Mouse (Mus musculus) heart, embryonic 14.5 days (tissue): Measurements from ENCODE around the gene C130050O18Rik. TPM values are rescaled to one million over a fixed set of nuclear protein-coding genes. Genes with fewer than 3 reads are reported as not detected.

Experiments
- ATAC-seq: fragments of 200-750 bp; cut with Nextera tagmentation; 2 replicates; pipeline ENCODE4 v1.8.0; 2017; ENCODE audit warnings: low read depth, moderate TSS enrichment; ENCODE audit not compliant: insufficient number of reproducible peaks, insufficient read depth, low FRiP score
- H3K27ac ChIP-seq, 2 experiments: fragments of 200-500 bp in 1 of 2; fragments of 300-500 bp in 1 of 2; sonication (generic) in 1 of 2; replicated peaks in 1 of 2; 2 replicates each; pipeline ENCODE4 v1.5.1; 2012 to 2014; ENCODE audit warnings: low read depth in 2 of 2, low read length in 2 of 2, control low read depth in 1 of 2, mild to moderate bottlenecking in 1 of 2, mixed read lengths in 1 of 2; ENCODE audit not compliant: control insufficient read depth in 1 of 2, insufficient read depth in 1 of 2
- H3K27me3 ChIP-seq: fragments of 300-500 bp; sonication (generic); 2 replicates; pipeline ENCODE4 v1.6.1; 2014; ENCODE audit warnings: mild to moderate bottlenecking, low read length, control low read depth; ENCODE audit not compliant: control insufficient read depth, insufficient read depth
- H3K36me3 ChIP-seq: fragments of 300-500 bp; sonication (generic); 2 replicates; pipeline ENCODE4 v1.6.1; 2014; ENCODE audit warnings: mild to moderate bottlenecking, control low read depth, low read length, mixed read lengths; ENCODE audit not compliant: control insufficient read depth, insufficient read depth
- H3K4me1 ChIP-seq, 2 experiments: fragments of 200-500 bp in 1 of 2; fragments of 300-500 bp in 1 of 2; sonication (generic) in 1 of 2; 2 replicates each; pipeline ENCODE4 v1.6.1; 2012 to 2014; ENCODE audit warnings: low read length in 2 of 2, control low read depth in 1 of 2, mixed read lengths in 1 of 2; ENCODE audit not compliant: control insufficient read depth in 2 of 2, insufficient read depth in 2 of 2
- H3K4me2 ChIP-seq: fragments of 300-500 bp; sonication (generic); 2 replicates; pipeline ENCODE4 v1.6.1; 2014; ENCODE audit warnings: mild to moderate bottlenecking, low read length
- H3K4me3 ChIP-seq, 2 experiments: fragments of 200-500 bp in 1 of 2; fragments of 300-500 bp in 1 of 2; sonication (generic) in 1 of 2; 2 replicates each; pipeline ENCODE4 v1.5.1; 2012 to 2014; ENCODE audit warnings: low read length in 2 of 2, mild to moderate bottlenecking in 2 of 2, control low read depth in 1 of 2, low read depth in 1 of 2, moderate library complexity in 1 of 2; ENCODE audit not compliant: control insufficient read depth in 1 of 2, insufficient read depth in 1 of 2
- H3K9ac ChIP-seq: fragments of 300-500 bp; sonication (generic); 2 replicates; pipeline ENCODE4 v1.6.1; 2014; ENCODE audit warnings: mild to moderate bottlenecking, low read length
- H3K9me3 ChIP-seq: fragments of 300-500 bp; sonication (generic); 2 replicates; pipeline ENCODE4 v1.6.1; 2016; ENCODE audit warnings: low read length, control low read depth; ENCODE audit not compliant: control insufficient read depth
- WGBS: fragments of 180-500 bp; shearing (Covaris S2); extraction: QIAGEN DNeasy Blood & Tissue Kit; methylation state at CpG from one replicate; pipeline ENCODE4 v1.1.7; 2014; 5-methylcytosine and 5-hydroxymethylcytosine counted together
- polyA plus RNA-seq: library from polyadenylated mRNA; unstranded; fragments of >200 nt; fragmentation: Nextera tagmentation; extraction: Ambion mirVana; gene quantifications from 2 replicates; pipeline ENCODE4 v1.2.1, GENCODE M21; 2014

C130050O18Rik gene
- polyA plus RNA-seq, 1 experiment from 2014 or later, result 0.36 TPM

- WGBS, result 80% methylated on average over 11 of the region's 11 CpGs
Measured at GRCm38 (mm10) chr5:139366484-139366883, 38.6 kb upstream of the C130050O18Rik start.

GRCm38 (mm10) chr5:139367884-139368458, 37.1 kb upstream of the C130050O18Rik start:
- Histone ChIP-seq H3K27ac (no peak overlapping the region), H3K9ac (no peak overlapping the region), H3K36me3 (no peaks in the 10 kb centered on the region), H3K27me3 (no peaks in the 10 kb centered on the region), H3K4me3 (no peak overlapping the region), H3K4me2 (no peak overlapping the region), H3K9me3 (no peaks in the 10 kb centered on the region), H3K4me1 (peaks cover 26 to 37% of the 10 kb centered on the region in 2 experiments)
- ATAC-seq, result no peak
- WGBS, result 83% methylated on average over 4 of the region's 4 CpGs

More at GRCm38 (mm10) chr5:139366484-139366883, 38.6 kb upstream of the C130050O18Rik start:
- Histone ChIP-seq H3K9me3 (no peaks in the 10 kb centered on the region), H3K4me2 (no peak overlapping the region), H3K27ac (no peak overlapping the region), H3K4me1 (peaks cover 18 to 29% of the 10 kb centered on the region in 2 experiments), H3K4me3 (no peak overlapping the region), H3K9ac (no peak overlapping the region), H3K27me3 (no peaks in the 10 kb centered on the region), H3K36me3 (no peaks in the 10 kb centered on the region)
- no peak for ATAC-seq

- H3K9me3 ChIP-seq, result no peaks in the 10 kb centered on the region
Measured at GRCm38 (mm10) chr5:139368638-139369320, 36.3 kb upstream of the C130050O18Rik start.

GRCm38 (mm10) chr5:139370336-139370735, 34.7 kb upstream of the C130050O18Rik start:
- ATAC-seq, result no peak
- no peaks in the 10 kb centered on the region for H3K27me3 ChIP-seq
- 0 out of 2 replicates have a peak overlapping the region, but pooled peaks have one; percentile 95 for H3K9ac ChIP-seq
- peaks cover 20 to 24% of the 10 kb centered on the region in 2 experiments for H3K4me1 ChIP-seq
- H3K4me2 ChIP-seq, result peak overlapping the region; percentile 96; the same call in 1 of the 2 replicates
- no peaks in the 10 kb centered on the region for H3K9me3 ChIP-seq
- 72% methylated on average over 6 of the region's 6 CpGs for WGBS
- 0 out of 4 replicates have a peak overlapping the region, but pooled peaks of 1 of the 2 experiments have one; percentile 27 for H3K27ac ChIP-seq
- no peaks in the 10 kb centered on the region for H3K36me3 ChIP-seq
- no peak overlapping the region for H3K4me3 ChIP-seq

More at GRCm38 (mm10) chr5:139368638-139369320, 36.3 kb upstream of the C130050O18Rik start:
- no peak for ATAC-seq
- H3K9ac ChIP-seq, result no peak overlapping the region; the same call in 1 of the 2 replicates
- peaks cover 26 to 37% of the 10 kb centered on the region in 2 experiments for H3K4me1 ChIP-seq
- no peak overlapping the region for H3K27ac ChIP-seq
- H3K4me3 ChIP-seq, result no peak overlapping the region
- no peak overlapping the region for H3K4me2 ChIP-seq
- 83% methylated on average over 11 of the region's 11 CpGs for WGBS
- no peaks in the 10 kb centered on the region for H3K27me3 ChIP-seq
- no peaks in the 10 kb centered on the region for H3K36me3 ChIP-seq

- WGBS, result 73% methylated on average over 5 of the region's 5 CpGs
- ATAC-seq, result no peak
- peak overlapping the region; percentile 95 for H3K9ac ChIP-seq
- no peaks in the 10 kb centered on the region for H3K36me3 ChIP-seq
- no peaks in the 10 kb centered on the region for H3K9me3 ChIP-seq
- H3K4me3 ChIP-seq, result peak overlapping the region; percentile 58 to 75
- no peaks in the 10 kb centered on the region for H3K27me3 ChIP-seq
- H3K27ac ChIP-seq, result peak overlapping the region in 1 of 2 experiments; percentile 81; a peak in 1 of 4 replicates
- peak overlapping the region; percentile 96 for H3K4me2 ChIP-seq
- H3K4me1 ChIP-seq, result peaks cover 22 to 24% of the 10 kb centered on the region in 2 experiments
Measured at GRCm38 (mm10) chr5:139371118-139371517, 34.0 kb upstream of the C130050O18Rik start.

GRCm38 (mm10) chr5:139371631-139372401, 33.3 kb upstream of the C130050O18Rik start:
- H3K27me3 ChIP-seq, result no peaks in the 10 kb centered on the region
- WGBS, result 2% methylated on average over 39 of the region's 39 CpGs
- peak overlapping the region; percentile 95 for H3K9ac ChIP-seq
- H3K9me3 ChIP-seq, result no peaks in the 10 kb centered on the region
- H3K4me2 ChIP-seq, result peak overlapping the region; percentile 96
- peak overlapping the region; percentile 58 to 75 for H3K4me3 ChIP-seq
- H3K36me3 ChIP-seq, result no peaks in the 10 kb centered on the region
- ATAC-seq, result peak; percentile 93
- peaks cover 27 to 30% of the 10 kb centered on the region in 2 experiments for H3K4me1 ChIP-seq
- peak overlapping the region; percentile 58 to 81 for H3K27ac ChIP-seq

- H3K4me2 ChIP-seq, result no peak overlapping the region
- no peak overlapping the region for H3K27ac ChIP-seq
- 84% methylated on average over 3 of the region's 3 CpGs for WGBS
- no peak overlapping the region for H3K4me3 ChIP-seq
- no peaks in the 10 kb centered on the region for H3K27me3 ChIP-seq
- ATAC-seq, result no peak
- H3K9me3 ChIP-seq, result no peaks in the 10 kb centered on the region
- peaks cover 40 to 43% of the 10 kb centered on the region in 2 experiments for H3K4me1 ChIP-seq
- H3K9ac ChIP-seq, result no peak overlapping the region
- H3K36me3 ChIP-seq, result no peaks in the 10 kb centered on the region
Measured at GRCm38 (mm10) chr5:139373126-139373525, 32.0 kb upstream of the C130050O18Rik start.
